Mouse (Mus musculus) hindbrain, embryonic 14.5 days (tissue): ENCODE results near the gene Cacna2d3. TPM values are rescaled to one million over a fixed set of nuclear protein-coding genes. Genes with fewer than 3 reads are reported as not detected.

ENCODE experiments used
- ATAC-seq: fragments of 200-750 bp; cut with Nextera tagmentation; 2 replicates; pipeline ENCODE4 v1.8.0; 2017; ENCODE audit warnings: moderate number of reproducible peaks, mild to moderate bottlenecking, moderate TSS enrichment, moderate library complexity; ENCODE audit not compliant: low FRiP score
- DNase-seq: peaks from one replicate; pipeline ENCODE4 v3.0.0-alpha.2; 2015; ENCODE audit warnings: low spot score
- H3K27ac ChIP-seq: fragments of 300-500 bp; sonication (generic); 2 replicates; pipeline ENCODE4 v1.5.1; 2014; ENCODE audit warnings: mild to moderate bottlenecking, moderate library complexity
- H3K27me3 ChIP-seq: fragments of 300-500 bp; sonication (generic); 2 replicates; pipeline ENCODE4 v1.6.1; 2014; ENCODE audit warnings: mild to moderate bottlenecking, low read length, mixed read lengths; ENCODE audit not compliant: control insufficient read depth, insufficient read depth
- H3K36me3 ChIP-seq: fragments of 300-500 bp; sonication (generic); replicated peaks from 2 replicates; pipeline ENCODE4 v1.6.1; 2014; ENCODE audit not compliant: control insufficient read depth, insufficient read depth
- H3K4me1 ChIP-seq: fragments of 300-500 bp; sonication (generic); replicated peaks from 2 replicates; pipeline ENCODE4 v1.6.1; 2014; ENCODE audit warnings: antibody characterized with exemption, low read length, mixed read lengths; ENCODE audit not compliant: control insufficient read depth, insufficient read depth
- H3K4me2 ChIP-seq: fragments of 300-500 bp; sonication (generic); replicated peaks from 2 replicates; pipeline ENCODE4 v1.6.1; 2014; ENCODE audit warnings: mild to moderate bottlenecking, moderate library complexity
- H3K4me3 ChIP-seq: fragments of 300-500 bp; sonication (generic); replicated peaks from 2 replicates; pipeline ENCODE4 v1.5.1; 2014; ENCODE audit warnings: mild to moderate bottlenecking, low read length
- H3K9ac ChIP-seq: fragments of 300-500 bp; sonication (generic); 2 replicates; pipeline ENCODE4 v1.6.1; 2014
- H3K9me3 ChIP-seq: fragments of 300-500 bp; sonication (generic); 2 replicates; pipeline ENCODE4 v1.6.1; 2016; ENCODE audit warnings: low read length; ENCODE audit not compliant: control insufficient read depth
- WGBS: fragments of 180-500 bp; shearing (Covaris S2); extraction: QIAGEN DNeasy Blood & Tissue Kit; methylation state at CpG from one replicate; pipeline ENCODE4 v1.1.7; 2014; 5-methylcytosine and 5-hydroxymethylcytosine counted together
- polyA plus RNA-seq: library from polyadenylated mRNA; unstranded; fragments of >200 nt; fragmentation: Nextera tagmentation; extraction: Ambion mirVana; gene quantifications from 2 replicates; pipeline ENCODE4 v1.2.1, GENCODE M21; 2014

The Cacna2d3 gene
- polyA plus RNA-seq, 1 experiment from 2014 or later: 61.6 TPM

GRCm38 (mm10) chr14:29191426-29191825 is 530.2 kb downstream of the Cacna2d3 start:
- DNase-seq: no peak
- no peaks in the 10 kb centered on the region for H3K9me3 ChIP-seq
- no peak overlapping the region for H3K9ac ChIP-seq
- H3K27ac ChIP-seq: no peak overlapping the region
- H3K36me3 ChIP-seq: no peaks in the 10 kb centered on the region
- WGBS: 93% methylated on average over 3 of the region's 3 CpGs
- H3K4me3 ChIP-seq: no peak overlapping the region
- no peaks in the 10 kb centered on the region for H3K27me3 ChIP-seq
- no peaks in the 10 kb centered on the region for H3K4me1 ChIP-seq
- no peak overlapping the region for H3K4me2 ChIP-seq
- ATAC-seq: no peak

- Histone ChIP-seq H3K27me3 (no peaks in the 10 kb centered on the region; the same call in 1 of the 2 replicates), H3K4me1 (peaks cover 10% of the 10 kb centered on the region), H3K4me2 (no peak overlapping the region), H3K27ac (no peak overlapping the region), H3K9me3 (no peaks in the 10 kb centered on the region), H3K4me3 (no peak overlapping the region), H3K36me3 (no peaks in the 10 kb centered on the region), H3K9ac (no peak overlapping the region)
- no peak for ATAC-seq
- 93% methylated on average over 5 of the region's 5 CpGs for WGBS
- no peak for DNase-seq
Measured at GRCm38 (mm10) chr14:29183730-29184129, 537.9 kb downstream of the Cacna2d3 start.

GRCm38 (mm10) chr14:29179397-29179888 is 542.2 kb downstream of the Cacna2d3 start:
- WGBS: 11% methylated on average over 11 of the region's 11 CpGs
- no peak overlapping the region for H3K9ac ChIP-seq
- peak overlapping the region; percentile 65 for H3K27ac ChIP-seq
- no peaks in the 10 kb centered on the region for H3K9me3 ChIP-seq
- no peak overlapping the region for H3K4me3 ChIP-seq
- no peak overlapping the region for H3K4me2 ChIP-seq
- no peaks in the 10 kb centered on the region for H3K36me3 ChIP-seq
- H3K4me1 ChIP-seq: peaks cover 16% of the 10 kb centered on the region
- DNase-seq (no peak), ATAC-seq (no peak; the same call in 1 of the 2 replicates)
- no peaks in the 10 kb centered on the region; the same call in 1 of the 2 replicates for H3K27me3 ChIP-seq

- Histone ChIP-seq H3K9me3 (no peaks in the 10 kb centered on the region), H3K27me3 (no peaks in the 10 kb centered on the region), H3K9ac (no peak overlapping the region), H3K27ac (peak overlapping the region; percentile 65), H3K36me3 (no peaks in the 10 kb centered on the region), H3K4me1 (peaks cover 16% of the 10 kb centered on the region), H3K4me2 (no peak overlapping the region), H3K4me3 (no peak overlapping the region)
- DNase-seq: peak; percentile 69
- peak; percentile 91 for ATAC-seq
- 6% methylated on average over 15 of the region's 15 CpGs for WGBS
Measured at GRCm38 (mm10) chr14:29178695-29179396, 542.8 kb downstream of the Cacna2d3 start.

GRCm38 (mm10) chr14:29174762-29175161 is 546.9 kb downstream of the Cacna2d3 start:
- H3K4me1 ChIP-seq: peaks cover 16% of the 10 kb centered on the region
- no peaks in the 10 kb centered on the region for H3K9me3 ChIP-seq
- H3K4me2 ChIP-seq: no peak overlapping the region
- no peaks in the 10 kb centered on the region for H3K27me3 ChIP-seq
- ATAC-seq (no peak), DNase-seq (no peak)
- H3K4me3 ChIP-seq: no peak overlapping the region
- WGBS: 75% methylated on average over 3 of the region's 3 CpGs
- H3K27ac ChIP-seq: no peak overlapping the region
- no peaks in the 10 kb centered on the region for H3K36me3 ChIP-seq
- H3K9ac ChIP-seq: no peak overlapping the region

- Histone ChIP-seq H3K9me3 (no peaks in the 10 kb centered on the region), H3K27ac (no peak overlapping the region), H3K27me3 (no peaks in the 10 kb centered on the region), H3K36me3 (no peaks in the 10 kb centered on the region), H3K4me3 (no peak overlapping the region), H3K4me2 (no peak overlapping the region), H3K4me1 (no peaks in the 10 kb centered on the region), H3K9ac (no peak overlapping the region)
- whole genome bisulfite sequencing: 92% methylated on average over 2 of the region's 2 CpGs
- no peak for DNase-seq
- no peak for ATAC-seq
Measured at GRCm38 (mm10) chr14:29172207-29172606, 549.5 kb downstream of the Cacna2d3 start.

- Histone ChIP-seq H3K4me2 (no peak overlapping the region), H3K27ac (peak overlapping the region; percentile 9; the same call in 1 of the 2 replicates), H3K9me3 (no peaks in the 10 kb centered on the region), H3K36me3 (no peaks in the 10 kb centered on the region), H3K27me3 (no peaks in the 10 kb centered on the region), H3K9ac (no peak overlapping the region), H3K4me1 (0 out of 2 replicates have a peak, but pooled peaks cover 4% of the 10 kb centered on the region), H3K4me3 (no peak overlapping the region)
- ATAC-seq: no peak
- 67% methylated on average over 6 of the region's 6 CpGs for WGBS
- DNase-seq: peak; percentile 28
Measured at GRCm38 (mm10) chr14:29164653-29165030, 557.0 kb downstream of the Cacna2d3 start.

- DNase-seq (peak; percentile 59), ATAC-seq (no peak)
- WGBS: 35% methylated on average over 4 of the region's 4 CpGs
- Histone ChIP-seq H3K9me3 (no peaks in the 10 kb centered on the region), H3K4me2 (no peak overlapping the region), H3K9ac (no peak overlapping the region), H3K27me3 (no peaks in the 10 kb centered on the region), H3K4me1 (0 out of 2 replicates have a peak, but pooled peaks cover 4% of the 10 kb centered on the region), H3K36me3 (no peaks in the 10 kb centered on the region), H3K27ac (no peak overlapping the region), H3K4me3 (no peak overlapping the region)
Measured at GRCm38 (mm10) chr14:29163998-29164652, 557.5 kb downstream of the Cacna2d3 start.

- H3K36me3 ChIP-seq: no peaks in the 10 kb centered on the region
- peaks cover 4% of the 10 kb centered on the region; the same call in 1 of the 2 replicates for H3K4me1 ChIP-seq
- ATAC-seq (no peak), DNase-seq (no peak)
- no peak overlapping the region for H3K4me2 ChIP-seq
- no peaks in the 10 kb centered on the region for H3K9me3 ChIP-seq
- no peak overlapping the region for H3K27ac ChIP-seq
- 73% methylated on average over 3 of the region's 3 CpGs for WGBS
- H3K27me3 ChIP-seq: no peaks in the 10 kb centered on the region
- H3K9ac ChIP-seq: no peak overlapping the region
- no peak overlapping the region for H3K4me3 ChIP-seq
Measured at GRCm38 (mm10) chr14:29159803-29160202, 561.9 kb downstream of the Cacna2d3 start.
